Comparison of ENCODE assay signal across 18 mouse cellular contexts in the genomic region with DNA sequence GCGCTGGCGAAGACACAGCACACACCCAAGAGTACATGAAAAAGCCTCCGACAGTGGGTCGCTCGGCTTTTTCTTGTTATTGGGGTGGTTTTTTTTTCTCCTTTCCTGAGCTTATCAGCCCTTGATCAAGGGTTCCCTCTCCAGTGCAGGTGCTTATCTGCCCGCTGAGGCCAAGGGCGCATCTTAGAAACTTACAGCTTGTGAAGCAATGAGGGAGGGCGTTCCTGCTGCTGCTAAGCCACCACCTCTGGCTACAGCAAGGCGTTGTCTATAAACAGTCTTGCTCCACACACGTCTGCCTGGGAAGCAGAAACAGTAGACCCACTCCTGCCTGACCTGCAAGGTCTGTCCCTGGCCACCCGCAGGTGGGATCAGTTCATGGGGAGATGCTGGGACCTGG.
DNase-seq lines count a peak whose midpoint lies in the region; ATAC-seq and TF ChIP-seq lines count a peak whose summit lies in the region.
"Had no signal": no experiment of that assay in that cellular context is flagged by ENCODE, and none has a peak within 500 bp of the region (broad histone marks: within the 10 kb centered on the region; RNA-seq: fewer than 3 reads in every experiment).

No protein-coding gene starts in this region.

- 72% methylated on average over 11 of the region's 11 CpGs for WGBS in intestine, embryonic 15.5 days
- WGBS in midbrain, embryonic 13.5 days = 89% methylated on average over 11 of the region's 11 CpGs

- peak; percentile 18 to 23 for DNase-seq in spleen, postnatal 36 days (ENCODE audit: low spot score in 2 of 2)
- no peak for DNase-seq in spleen, postnatal 14 days (ENCODE audit: low spot score in 2 of 2)
- DNase-seq in thymus, adult 18-20 months = peak; percentile 67 to 75
- DNase-seq in layer of hippocampus, adult 2 months (ENCODE audit: low spot score in 2 of 2) = no peak
- no peak for DNase-seq in adrenal gland, postnatal 10 days
- no peak for DNase-seq in embryo, embryonic 10 days (ENCODE audit: low spot score)
- DNase-seq: cerebellum, postnatal 25 days; heart, adult 11 months; right cerebral cortex, postnatal 14 days had no signal

- H3K4me3 ChIP-seq in intestine, embryonic 15.5 days (replicated peaks) = no peak overlapping the region
- H3K4me3 ChIP-seq in midbrain, embryonic 13.5 days (replicated peaks) = no peak overlapping the region
- H3K4me3 ChIP-seq in layer of hippocampus, adult 2 months = no peak overlapping the region
- H3K4me3 ChIP-seq: embryonic facial prominence, embryonic 12.5 days; forebrain, embryonic 10.5 days; kidney, embryonic 15.5 days; limb, embryonic 10.5 days; neural tube, embryonic 13.5 days had no signal

- H3K4me2 ChIP-seq in intestine, embryonic 15.5 days (replicated peaks) = no peak overlapping the region
- no peak overlapping the region for H3K4me2 ChIP-seq in midbrain, embryonic 13.5 days (replicated peaks)
- H3K4me2 ChIP-seq: embryonic facial prominence, embryonic 12.5 days; kidney, embryonic 15.5 days; liver, embryonic 11.5 days; neural tube, embryonic 13.5 days had no signal

- peak; percentile 79 for ATAC-seq in intestine, embryonic 15.5 days
- no peak for ATAC-seq in midbrain, embryonic 13.5 days
- ATAC-seq: Patski had no signal

- H3K9ac ChIP-seq in intestine, embryonic 15.5 days = no peak overlapping the region
- H3K9ac ChIP-seq in midbrain, embryonic 13.5 days (replicated peaks) = no peak overlapping the region
- H3K9ac ChIP-seq: embryonic facial prominence, embryonic 12.5 days; kidney, embryonic 15.5 days; neural tube, embryonic 13.5 days had no signal

- no peaks in the 10 kb centered on the region for H3K9me3 ChIP-seq in intestine, embryonic 15.5 days
- peaks cover 8% of the 10 kb centered on the region; the same call in 1 of the 2 replicates for H3K9me3 ChIP-seq in midbrain, embryonic 13.5 days
- H3K9me3 ChIP-seq: kidney, embryonic 15.5 days; limb, embryonic 10.5 days; neural tube, embryonic 13.5 days had no signal

- H3K27me3 ChIP-seq in intestine, embryonic 15.5 days (replicated peaks) = no peaks in the 10 kb centered on the region
- no peaks in the 10 kb centered on the region for H3K27me3 ChIP-seq in midbrain, embryonic 13.5 days
- H3K27me3 ChIP-seq: embryonic facial prominence, embryonic 12.5 days; kidney, embryonic 15.5 days; neural tube, embryonic 13.5 days had no signal

- no peaks in the 10 kb centered on the region for H3K4me1 ChIP-seq in intestine, embryonic 15.5 days (replicated peaks)
- H3K4me1 ChIP-seq in midbrain, embryonic 13.5 days (replicated peaks) = peaks cover 6% of the 10 kb centered on the region

- TF ChIP-seq CTCF in layer of hippocampus, adult 2 months (conservative IDR thresholded peaks at IDR 0.05) = no peak

- no peak overlapping the region for H3K27ac ChIP-seq in intestine, embryonic 15.5 days
- no peak overlapping the region for H3K27ac ChIP-seq in midbrain, embryonic 13.5 days
- no peak overlapping the region for H3K27ac ChIP-seq in layer of hippocampus, adult 2 months
- H3K27ac ChIP-seq: embryonic facial prominence, embryonic 12.5 days; forebrain, embryonic 10.5 days; kidney, embryonic 15.5 days; limb, embryonic 10.5 days; neural tube, embryonic 13.5 days had no signal

- no peaks in the 10 kb centered on the region for H3K36me3 ChIP-seq in intestine, embryonic 15.5 days
- no peaks in the 10 kb centered on the region for H3K36me3 ChIP-seq in midbrain, embryonic 13.5 days
- H3K36me3 ChIP-seq: embryonic facial prominence, embryonic 12.5 days; forebrain, embryonic 10.5 days; kidney, embryonic 15.5 days; limb, embryonic 10.5 days; neural tube, embryonic 13.5 days had no signal

Comparison
In these comparisons a context has a peak if more than half of its experiments do, and no peak if none do; other contexts are left out.
1. DNase-seq: peak in spleen, postnatal 36 days (2 of 2) and thymus, adult 18-20 months (2 of 2); none in spleen, postnatal 14 days (0 of 2), layer of hippocampus, adult 2 months (0 of 2), adrenal gland, postnatal 10 days (single experiment) and embryo, embryonic 10 days (single experiment).